Mouse (Mus musculus) kidney, postnatal 0 days (tissue): ENCODE results near the gene Cwh43. TPM values are rescaled to one million over a fixed set of nuclear protein-coding genes. Genes with fewer than 3 reads are reported as not detected.
A peak's percentile ranks its signal among the peaks of the same experiment; 100 is the strongest.

Source experiments
- ATAC-seq: fragments of 200-750 bp; cut with Nextera tagmentation; replicated peaks from 2 replicates; pipeline ENCODE4 v1.8.0; 2017; ENCODE audit warnings: low read depth, moderate number of reproducible peaks, moderate TSS enrichment, moderate library complexity; ENCODE audit not compliant: low FRiP score
- DNase-seq: peaks from one replicate; pipeline ENCODE4 v3.0.0-alpha.2; 2016; ENCODE audit warnings: low spot score
- H3K27ac ChIP-seq: fragments of 300-500 bp; sonication (generic); 2 replicates; pipeline ENCODE4 v1.5.1; 2014; ENCODE audit warnings: mild to moderate bottlenecking
- H3K27me3 ChIP-seq: fragments of 300-500 bp; sonication (generic); 2 replicates; pipeline ENCODE4 v1.6.1; 2014; ENCODE audit warnings: low read length, mixed read lengths; ENCODE audit not compliant: insufficient read depth
- H3K36me3 ChIP-seq: fragments of 300-500 bp; sonication (generic); 2 replicates; pipeline ENCODE4 v1.6.1; 2014; ENCODE audit warnings: low read length, mixed read lengths; ENCODE audit not compliant: insufficient read depth
- H3K4me1 ChIP-seq: fragments of 300-500 bp; sonication (generic); replicated peaks from 2 replicates; pipeline ENCODE4 v1.6.1; 2014; ENCODE audit warnings: antibody characterized with exemption, low read length, mixed read lengths; ENCODE audit not compliant: insufficient read depth
- H3K4me2 ChIP-seq: fragments of 300-500 bp; sonication (generic); 2 replicates; pipeline ENCODE4 v1.6.1; 2014; ENCODE audit warnings: mild to moderate bottlenecking, low read length, moderate library complexity, mixed read lengths
- H3K4me3 ChIP-seq: fragments of 300-500 bp; sonication (generic); replicated peaks from 2 replicates; pipeline ENCODE4 v1.5.1; 2014; ENCODE audit warnings: low read depth, low read length
- H3K9ac ChIP-seq: fragments of 300-500 bp; sonication (generic); 2 replicates; pipeline ENCODE4 v1.6.1; 2014; ENCODE audit warnings: low read depth, low read length
- H3K9me3 ChIP-seq: fragments of 300-500 bp; sonication (generic); replicated peaks from 2 replicates; pipeline ENCODE4 v1.6.1; 2016; ENCODE audit warnings: low read length, inconsistent platforms, mixed read lengths
- CTCF ChIP-seq: IDR thresholded peaks from 2 replicates; pipeline ENCODE4 v1.5.1; 2016; ENCODE audit warnings: antibody characterized with exemption, low read depth, mild to moderate bottlenecking, moderate library complexity
- WGBS: fragments of 180-500 bp; shearing (Covaris S2); extraction: QIAGEN DNeasy Blood & Tissue Kit; methylation state at CpG from one replicate; pipeline ENCODE4 v1.1.7; 2014; 5-methylcytosine and 5-hydroxymethylcytosine counted together
- polyA plus RNA-seq: library from polyadenylated mRNA; unstranded; fragments of >200 nt; fragmentation: Nextera tagmentation; extraction: Ambion mirVana; gene quantifications from 2 replicates; pipeline ENCODE4 v1.2.1, GENCODE M21; 2015

Cwh43 gene
- polyA plus RNA-seq, 1 experiment from 2014 or later = 5.9 TPM

GRCm38 (mm10) chr5:73382737-73383646 is 22.9 kb upstream of the Cwh43 start:
- Histone ChIP-seq H3K4me1 (no peaks in the 10 kb centered on the region), H3K36me3 (no peaks in the 10 kb centered on the region), H3K4me3 (no peak overlapping the region), H3K9me3 (no peaks in the 10 kb centered on the region), H3K27me3 (no peaks in the 10 kb centered on the region), H3K4me2 (no peak overlapping the region), H3K27ac (no peak overlapping the region), H3K9ac (no peak overlapping the region)
- peak; percentile 83 for TF ChIP-seq CTCF
- DNase-seq (peak; percentile 82), ATAC-seq (peak; percentile 14; the same call in 1 of the 2 replicates)
- WGBS = 28% methylated on average over 3 of the region's 3 CpGs

GRCm38 (mm10) chr5:73383647-73383970 is 22.3 kb upstream of the Cwh43 start:
- ATAC-seq = peak; percentile 66
- H3K36me3 ChIP-seq = no peaks in the 10 kb centered on the region
- H3K9me3 ChIP-seq = no peaks in the 10 kb centered on the region
- H3K27ac ChIP-seq = no peak overlapping the region
- no peak overlapping the region for H3K4me2 ChIP-seq
- H3K27me3 ChIP-seq = no peaks in the 10 kb centered on the region
- no peaks in the 10 kb centered on the region for H3K4me1 ChIP-seq
- DNase-seq = no peak
- no peak overlapping the region for H3K9ac ChIP-seq
- no peak for TF ChIP-seq CTCF
- 21% methylated on average over 4 of the region's 4 CpGs for WGBS
- H3K4me3 ChIP-seq = no peak overlapping the region

GRCm38 (mm10) chr5:73393041-73393440 is 12.8 kb upstream of the Cwh43 start:
- Histone ChIP-seq H3K4me2 (no peak overlapping the region), H3K9me3 (no peaks in the 10 kb centered on the region), H3K9ac (no peak overlapping the region), H3K36me3 (no peaks in the 10 kb centered on the region), H3K27ac (no peak overlapping the region), H3K4me3 (no peak overlapping the region), H3K27me3 (no peaks in the 10 kb centered on the region), H3K4me1 (no peaks in the 10 kb centered on the region)
- DNase-seq = no peak
- no peak; the same call in 1 of the 2 replicates for ATAC-seq
- 78% methylated on average over 9 of the region's 9 CpGs for WGBS
- TF ChIP-seq CTCF = no peak

GRCm38 (mm10) chr5:73399768-73400526 is 5.9 kb upstream of the Cwh43 start:
- H3K4me1 ChIP-seq = no peaks in the 10 kb centered on the region
- DNase-seq (no peak), ATAC-seq (no peak)
- H3K4me3 ChIP-seq = no peak overlapping the region
- no peaks in the 10 kb centered on the region for H3K27me3 ChIP-seq
- H3K4me2 ChIP-seq = no peak overlapping the region
- no peak overlapping the region for H3K27ac ChIP-seq
- no peaks in the 10 kb centered on the region for H3K9me3 ChIP-seq
- TF ChIP-seq CTCF = no peak
- H3K36me3 ChIP-seq = no peaks in the 10 kb centered on the region
- no peak overlapping the region for H3K9ac ChIP-seq
- WGBS = 44% methylated on average over 7 of the region's 7 CpGs

GRCm38 (mm10) chr5:73401341-73401740 is 4.5 kb upstream of the Cwh43 start:
- peaks cover 5% of the 10 kb centered on the region for H3K27me3 ChIP-seq
- no peaks in the 10 kb centered on the region for H3K9me3 ChIP-seq
- no peak overlapping the region for H3K4me3 ChIP-seq
- no peaks in the 10 kb centered on the region for H3K4me1 ChIP-seq
- H3K36me3 ChIP-seq = no peaks in the 10 kb centered on the region
- no peak for ATAC-seq
- no peak overlapping the region for H3K27ac ChIP-seq
- no peak for DNase-seq
- TF ChIP-seq CTCF = no peak
- H3K9ac ChIP-seq = no peak overlapping the region
- no peak overlapping the region for H3K4me2 ChIP-seq
- 70% methylated on average over 5 of the region's 5 CpGs for WGBS

GRCm38 (mm10) chr5:73402911-73403310 is 3.0 kb upstream of the Cwh43 start:
- DNase-seq (no peak), ATAC-seq (no peak)
- Histone ChIP-seq H3K27me3 (peaks cover 5% of the 10 kb centered on the region), H3K9me3 (no peaks in the 10 kb centered on the region), H3K4me2 (no peak overlapping the region), H3K36me3 (no peaks in the 10 kb centered on the region), H3K9ac (no peak overlapping the region), H3K27ac (no peak overlapping the region), H3K4me3 (no peak overlapping the region), H3K4me1 (no peaks in the 10 kb centered on the region)
- WGBS = 91% methylated on average over 4 of the region's 4 CpGs
- TF ChIP-seq CTCF = no peak
